Mouse (Mus musculus) olfactory bulb, adult 2 months (tissue): Measurements from ENCODE around the gene Borcs7. TPM values are rescaled to one million over a fixed set of nuclear protein-coding genes. Genes with fewer than 3 reads are reported as not detected.

Experiments used
- H3K27ac ChIP-seq: fragments of 200-500 bp; 2 replicates; pipeline ENCODE4 v1.5.1; 2012; ENCODE audit warnings: low read depth, low read length; ENCODE audit not compliant: insufficient read depth
- H3K4me1 ChIP-seq: fragments of 200-500 bp; 2 replicates; pipeline ENCODE4 v1.6.1; 2012; ENCODE audit warnings: low read length; ENCODE audit not compliant: control insufficient read depth, insufficient read depth
- H3K4me3 ChIP-seq: fragments of 200-500 bp; 2 replicates; pipeline ENCODE4 v1.5.1; 2012; ENCODE audit warnings: mild to moderate bottlenecking, low read depth, low read length, moderate library complexity; ENCODE audit not compliant: insufficient read depth
- CTCF ChIP-seq: fragments of 200-500 bp; IDR thresholded peaks from 2 replicates; pipeline ENCODE4 v1.5.1; 2012; ENCODE audit warnings: low read depth, mild to moderate bottlenecking, low read length, moderate library complexity; ENCODE audit not compliant: insufficient read depth
- POLR2A ChIP-seq: fragments of 200-500 bp; IDR thresholded peaks from 2 replicates; pipeline ENCODE4 v1.6.1; 2012; ENCODE audit warnings: mild to moderate bottlenecking, low read depth, low read length, moderate library complexity; ENCODE audit not compliant: insufficient read depth
- WGBS: fragments of 180-500 bp; shearing (Covaris S2); methylation state at CpG from one replicate; pipeline ENCODE4 v1.1.7; 2018; 5-methylcytosine and 5-hydroxymethylcytosine counted together
- polyA plus RNA-seq: library from polyadenylated mRNA; stranded (reverse); fragments of >200 nt; gene quantifications from 2 replicates; pipeline ENCODE4 v1.2.4, GENCODE M21; 2012; ENCODE audit warnings: low replicate concordance; ENCODE audit not compliant: missing spikeins, insufficient read depth, insufficient read length

The Borcs7 gene
- polyA plus RNA-seq: not detected in 2 replicates

DNA sequence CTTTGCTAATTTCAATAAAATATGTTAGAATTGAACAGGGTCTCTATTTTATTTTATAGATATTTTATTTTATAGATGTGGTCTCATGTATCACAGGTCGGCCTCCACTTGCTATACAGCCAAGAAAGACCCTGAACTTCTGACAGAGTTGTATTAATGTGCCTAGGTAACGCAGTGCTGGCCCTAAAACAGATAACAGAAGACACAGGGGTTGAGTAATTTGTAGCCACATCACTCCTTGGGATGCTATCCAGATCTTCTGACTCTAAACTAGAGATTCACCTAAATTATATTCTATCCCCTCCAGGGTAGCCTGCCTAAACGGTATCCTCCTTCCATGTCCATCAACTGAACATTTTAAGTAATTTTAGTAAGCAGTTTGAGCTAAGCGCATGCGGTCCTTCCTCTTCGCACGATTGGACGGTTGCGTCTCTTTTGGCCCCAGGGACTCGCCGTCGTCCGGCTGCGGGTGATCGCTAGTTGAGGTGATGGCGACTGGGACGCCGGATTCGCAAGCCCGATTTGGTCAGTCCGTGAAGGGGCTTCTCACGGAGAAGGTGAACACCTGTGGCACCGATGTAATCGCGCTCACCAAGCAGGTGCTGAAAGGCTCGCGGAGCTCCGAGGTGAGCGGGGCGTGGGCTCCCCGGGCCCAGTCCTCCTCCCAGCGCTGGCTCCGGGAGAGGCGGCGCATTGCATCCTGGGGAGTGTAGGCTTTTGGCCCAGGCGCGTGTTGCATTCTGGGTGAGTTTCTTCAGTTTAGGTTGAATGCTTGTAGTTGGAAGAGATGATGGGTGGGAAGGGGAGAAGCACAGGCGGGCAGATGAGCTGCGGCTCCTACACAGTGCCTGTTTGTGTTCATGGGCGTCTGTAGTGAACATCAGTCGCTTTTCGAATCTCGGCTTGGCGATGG is at the start of gene Borcs7:
Borcs7 (plus strand) TSS at position 447 of the 913 bp plus-strand sequence.
- Histone ChIP-seq H3K4me1 (no peaks in the 10 kb centered on the region), H3K4me3 (peak within 1 kb of the TSS; percentile 96), H3K27ac (peak within 1 kb of the TSS; percentile 99)
- TF ChIP-seq CTCF: no peak
- TF ChIP-seq POLR2A: peak; percentile 40; the same call in 1 of the 2 replicates
- 1% methylated on average over 44 of the region's 44 CpGs for WGBS

GRCm38 (mm10) chr19:46640780-46641179 is 48.9 kb upstream of the Borcs7 start:
- TF ChIP-seq CTCF (no peak), POLR2A (no peak)
- 85% methylated on average over 8 of the region's 8 CpGs for WGBS
- Histone ChIP-seq H3K27ac (no peak overlapping the region), H3K4me3 (no peak overlapping the region), H3K4me1 (peaks cover 54% of the 10 kb centered on the region)

GRCm38 (mm10) chr19:46641420-46642085 is 48.2 kb upstream of the Borcs7 start:
- 61% methylated on average over 19 of the region's 19 CpGs for WGBS
- Histone ChIP-seq H3K4me3 (no peak overlapping the region), H3K4me1 (peaks cover 60% of the 10 kb centered on the region), H3K27ac (0 out of 2 replicates have a peak overlapping the region, but pooled peaks have one; percentile 1)
- TF ChIP-seq CTCF (no peak), POLR2A (no peak)

- no peak for TF ChIP-seq CTCF
- TF ChIP-seq POLR2A: no peak
- H3K4me3 ChIP-seq: no peak overlapping the region
- WGBS: 73% methylated on average over 22 of the region's 22 CpGs
- peaks cover 59% of the 10 kb centered on the region for H3K4me1 ChIP-seq
- 0 out of 2 replicates have a peak overlapping the region, but pooled peaks have one; percentile 1 for H3K27ac ChIP-seq
Measured at GRCm38 (mm10) chr19:46642136-46642753, 47.5 kb upstream of the Borcs7 start.

DNA sequence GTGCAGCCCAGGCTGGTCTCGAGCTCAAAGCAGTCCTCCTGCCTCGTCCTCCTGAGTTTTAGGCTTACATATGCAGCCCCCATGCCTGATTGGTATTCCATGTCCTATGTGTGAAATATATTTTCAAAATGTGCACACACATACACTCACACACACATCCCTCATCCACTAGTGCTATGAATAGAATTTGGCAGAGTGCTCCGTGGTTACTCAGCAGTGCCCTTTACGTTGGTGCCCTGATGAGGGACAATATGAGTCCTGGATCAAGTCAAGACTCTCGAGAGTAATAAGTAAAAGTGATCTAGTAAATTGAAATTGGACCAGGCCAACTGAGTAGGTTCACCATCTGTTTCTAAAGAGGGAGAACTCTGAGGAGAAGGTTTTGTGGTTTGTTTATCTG is 46.5 kb upstream of the Borcs7 start:
- Histone ChIP-seq H3K4me1 (peaks cover 57% of the 10 kb centered on the region), H3K4me3 (no peak overlapping the region), H3K27ac (no peak overlapping the region)
- WGBS: 60% methylated on average over 5 of the region's 5 CpGs
- TF ChIP-seq POLR2A (no peak), CTCF (no peak)

- H3K4me3 ChIP-seq: no peak overlapping the region
- peaks cover 56% of the 10 kb centered on the region for H3K4me1 ChIP-seq
- WGBS: 54% methylated on average over 10 of the region's 10 CpGs
- TF ChIP-seq POLR2A (no peak), CTCF (no peak)
- no peak overlapping the region for H3K27ac ChIP-seq
Measured at GRCm38 (mm10) chr19:46644343-46644792, 45.3 kb upstream of the Borcs7 start.

DNA sequence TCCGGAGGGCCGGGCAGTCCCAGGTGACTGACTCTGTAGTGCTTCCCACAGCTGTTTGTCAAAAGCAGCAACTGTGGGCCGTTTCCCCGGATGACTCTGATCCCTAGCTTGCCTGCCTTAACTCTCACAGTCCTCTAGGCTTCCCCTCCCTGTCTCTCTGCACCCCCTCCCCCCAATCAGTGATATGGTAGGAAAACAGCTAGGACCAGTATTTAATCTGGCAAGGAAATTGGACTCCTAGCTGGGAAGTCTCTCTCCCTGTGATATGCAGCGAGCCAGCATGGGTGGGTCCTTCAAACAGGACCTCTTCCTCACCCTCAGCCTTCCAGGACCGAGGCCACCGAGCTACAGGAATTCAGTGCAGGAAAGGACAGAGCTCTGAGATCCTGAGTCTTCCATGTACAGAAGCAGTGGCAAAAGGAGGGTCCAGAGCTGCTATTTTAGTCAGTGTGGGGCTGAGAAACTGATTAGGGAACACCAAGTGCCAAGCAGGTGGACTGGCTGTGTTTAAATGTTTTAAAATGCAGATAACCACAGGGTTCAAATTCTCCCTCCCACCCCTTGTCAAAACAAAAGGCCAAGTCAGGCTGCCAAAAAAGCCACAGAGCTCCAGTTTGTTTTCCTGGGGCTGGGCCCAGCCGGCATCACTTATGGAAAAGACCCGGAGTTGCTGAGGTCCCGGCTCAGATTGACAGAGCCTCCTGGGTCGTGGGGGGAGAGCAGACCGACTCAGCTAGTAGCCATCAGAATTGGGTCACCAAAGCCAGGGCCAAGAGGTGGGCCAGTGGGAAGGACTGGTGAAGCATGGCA is 44.7 kb upstream of the Borcs7 start:
- TF ChIP-seq POLR2A: no peak
- no peak for TF ChIP-seq CTCF
- Histone ChIP-seq H3K4me1 (peaks cover 53% of the 10 kb centered on the region), H3K4me3 (no peak overlapping the region), H3K27ac (peak overlapping the region; percentile 60; the same call in 1 of the 2 replicates)
- 9% methylated on average over 12 of the region's 12 CpGs for WGBS

GRCm38 (mm10) chr19:46646041-46646481 is 43.6 kb upstream of the Borcs7 start:
- WGBS: 67% methylated on average over 12 of the region's 12 CpGs
- TF ChIP-seq CTCF: no peak
- no peak for TF ChIP-seq POLR2A
- 0 out of 2 replicates have a peak overlapping the region, but pooled peaks have one; percentile 8 for H3K27ac ChIP-seq

More at GRCm38 (mm10) chr19:46646041-46646481, 43.6 kb upstream of the Borcs7 start:
- H3K4me1 ChIP-seq: peaks cover 48% of the 10 kb centered on the region
- no peak overlapping the region for H3K4me3 ChIP-seq
